Mouse (Mus musculus) T-cell, adult 66 days (primary cell): ENCODE data around the gene Ptpn5. TPM values are rescaled to one million over a fixed set of nuclear protein-coding genes. Genes with fewer than 3 reads are reported as not detected.

ENCODE experiments used
- total RNA-seq, 2 experiments: library from RNA; stranded (reverse); gene quantifications; 3 replicates in 1 of 2; 4 replicates in 1 of 2; pipeline ENCODE4 v1.2.4; 2023

The Ptpn5 gene
- 1 to 10 TPM; 1.0 to 1.3 TPM for total RNA-seq

GRCm38 (mm10) chr7:47133331-47133730 lies at the start of gene Ptpn5:
Gene Ptpn5 (minus strand): TSS chr7:47133684.

GRCm38 (mm10) chr7:47050366-47050765 lies 83.1 kb downstream of the Ptpn5 start, which contains the start of gene Tmem86a:
Gene Tmem86a (plus strand): TSS chr7:47050601.

Other genes starting within 250 kb of the Ptpn5 start
- 10 to 100 TPM; 55.8 to 56.7 TPM for gene Tsg101, start 213.7 kb downstream of the Ptpn5 start, total RNA-seq
- gene Uevld, start 175.2 kb downstream of the Ptpn5 start, total RNA-seq: 1 to 10 TPM; 6.0 to 8.2 TPM
- gene Gm9999, start 150.1 kb downstream of the Ptpn5 start, total RNA-seq: not detected
- gene Spty2d1, start 125.3 kb downstream of the Ptpn5 start, total RNA-seq: 10 to 100 TPM; 68.4 to 77.1 TPM
- 1 to 10 TPM; 3.5 to 4.1 TPM for gene Tmem86a, start 83.1 kb downstream of the Ptpn5 start, total RNA-seq
- not detected for gene Mrgpra6, start 71.2 kb upstream of the Ptpn5 start, total RNA-seq
- gene Mrgpra9, start 119.2 kb upstream of the Ptpn5 start, total RNA-seq: not detected
- gene Mrgpra1, start 220.6 kb upstream of the Ptpn5 start, total RNA-seq: not detected